Comparison of ENCODE assay signal across 8 mouse cellular contexts in the genomic region with DNA sequence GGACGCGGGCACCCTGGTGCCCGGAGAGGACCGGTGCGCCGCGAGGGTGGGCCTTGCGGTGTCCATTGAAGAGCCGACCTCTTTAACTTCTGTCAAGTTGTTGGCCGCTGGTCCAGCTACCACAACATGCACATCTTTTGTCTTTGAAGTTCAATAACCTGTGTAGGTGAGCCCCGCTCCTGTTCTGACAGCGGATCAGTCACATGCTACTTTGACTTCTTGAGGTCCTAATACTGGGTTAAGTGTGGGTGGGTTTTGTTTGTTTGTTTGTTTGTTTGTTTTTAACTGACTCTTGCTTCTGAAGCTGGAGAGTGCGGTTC. TPM values are rescaled to one million over a fixed set of nuclear protein-coding genes. Genes with fewer than 3 reads are reported as not detected.
DNase-seq lines count a peak whose midpoint lies in the region; ATAC-seq and TF ChIP-seq lines count a peak whose summit lies in the region.

No protein-coding gene starts in this region.

- DNase-seq in lung, postnatal 14 days: no peak
- DNase-seq in embryonic facial prominence, embryonic 11.5 days (ENCODE audit: low spot score): no peak
- DNase-seq in natural killer cell, adult 2 months (ENCODE audit: low spot score in 2 of 2): no peak
- DNase-seq in spleen, postnatal 10 days (ENCODE audit: low spot score in 2 of 2): no peak
- DNase-seq in layer of hippocampus, adult 18-20 months (ENCODE audit: low spot score in 2 of 2): no peak

- H3K9me3 ChIP-seq in lung, embryonic 16.5 days (ENCODE audit: control insufficient read depth, low read length): no peaks in the 10 kb centered on the region
- H3K9me3 ChIP-seq in embryonic facial prominence, embryonic 11.5 days (replicated peaks; ENCODE audit: control insufficient read depth, low read length): no peaks in the 10 kb centered on the region
- H3K9me3 ChIP-seq in intestine, postnatal 0 days (ENCODE audit: control insufficient read depth): no peaks in the 10 kb centered on the region

- H3K27ac ChIP-seq in lung, embryonic 16.5 days (ENCODE audit: low read length): peak overlapping the region; percentile 94
- H3K27ac ChIP-seq in embryonic facial prominence, embryonic 11.5 days (replicated peaks; ENCODE audit: low read depth, low read length): peak overlapping the region; percentile 75
- peak overlapping the region; percentile 83 for H3K27ac ChIP-seq in intestine, postnatal 0 days (ENCODE audit: low read depth, low read length)
- H3K27ac ChIP-seq in olfactory bulb, adult 2 months (ENCODE audit: insufficient read depth, low read depth, low read length): no peak overlapping the region

- H3K4me2 ChIP-seq in lung, embryonic 16.5 days (ENCODE audit: low read depth, low read length): peak overlapping the region; percentile 72
- peak overlapping the region; percentile 55 for H3K4me2 ChIP-seq in embryonic facial prominence, embryonic 11.5 days (ENCODE audit: low read depth, low read length)
- peak overlapping the region; percentile 83 for H3K4me2 ChIP-seq in intestine, postnatal 0 days (replicated peaks; ENCODE audit: low read depth)

- ATAC-seq in lung, embryonic 16.5 days (ENCODE audit: low read depth): no peak
- no peak for ATAC-seq in embryonic facial prominence, embryonic 11.5 days (replicated peaks; ENCODE audit: insufficient number of reproducible peaks, low FRiP score, low TSS enrichment, low read depth)
- no peak for ATAC-seq in intestine, postnatal 0 days

- WGBS in lung, embryonic 16.5 days: 0% methylated on average over 13 of the region's 13 CpGs
- under 1% methylated on average over 13 of the region's 13 CpGs for WGBS in embryonic facial prominence, embryonic 11.5 days
- under 1% methylated on average over 13 of the region's 13 CpGs for WGBS in intestine, postnatal 0 days
- under 1% methylated on average over 13 of the region's 13 CpGs for WGBS in olfactory bulb, adult 2 months

- TF ChIP-seq POLR2A in olfactory bulb, adult 2 months (IDR thresholded peaks at IDR 0.05; ENCODE audit: insufficient read depth, low read depth, low read length): no peak

- peak overlapping the region; percentile 94 for H3K9ac ChIP-seq in lung, embryonic 16.5 days (ENCODE audit: low read length)
- H3K9ac ChIP-seq in embryonic facial prominence, embryonic 11.5 days (replicated peaks; ENCODE audit: low read length): peak overlapping the region; percentile 84
- peak overlapping the region; percentile 85 for H3K9ac ChIP-seq in intestine, postnatal 0 days (ENCODE audit: low read depth, low read length)

- TF ChIP-seq CTCF in intestine, postnatal 0 days (IDR thresholded peaks at IDR 0.05; ENCODE audit: low read depth): no peak
- TF ChIP-seq CTCF in olfactory bulb, adult 2 months (IDR thresholded peaks at IDR 0.05; ENCODE audit: insufficient read depth, low read depth, low read length): no peak

- H3K36me3 ChIP-seq in lung, embryonic 16.5 days (ENCODE audit: control insufficient read depth, insufficient read depth, low read length): peaks cover 4% of the 10 kb centered on the region
- H3K36me3 ChIP-seq in embryonic facial prominence, embryonic 11.5 days (replicated peaks; ENCODE audit: control insufficient read depth, insufficient read depth, low read depth, low read length): no peaks in the 10 kb centered on the region; the same call in 1 of the 2 replicates
- H3K36me3 ChIP-seq in intestine, postnatal 0 days (ENCODE audit: control insufficient read depth, insufficient read depth): peaks cover 4% of the 10 kb centered on the region

- peak overlapping the region; percentile 99 for H3K4me3 ChIP-seq in lung, embryonic 16.5 days (ENCODE audit: low read length)
- H3K4me3 ChIP-seq in embryonic facial prominence, embryonic 11.5 days (ENCODE audit: low read depth, low read length): peak overlapping the region; percentile 89
- H3K4me3 ChIP-seq in intestine, postnatal 0 days (ENCODE audit: low read depth, low read length): peak overlapping the region; percentile 99
- peak overlapping the region; percentile 89 for H3K4me3 ChIP-seq in olfactory bulb, adult 2 months (ENCODE audit: insufficient read depth, low read depth, low read length)

- H3K27me3 ChIP-seq in lung, embryonic 16.5 days (ENCODE audit: control insufficient read depth, insufficient read depth, low read depth, low read length): no peaks in the 10 kb centered on the region
- H3K27me3 ChIP-seq in embryonic facial prominence, embryonic 11.5 days (ENCODE audit: control insufficient read depth, insufficient read depth, low read length): no peaks in the 10 kb centered on the region
- no peaks in the 10 kb centered on the region for H3K27me3 ChIP-seq in intestine, postnatal 0 days (replicated peaks; ENCODE audit: control insufficient read depth, insufficient read depth, low read length)

- peaks cover 12% of the 10 kb centered on the region for H3K4me1 ChIP-seq in lung, embryonic 16.5 days (replicated peaks; ENCODE audit: control insufficient read depth, insufficient read depth, low read length)
- H3K4me1 ChIP-seq in embryonic facial prominence, embryonic 11.5 days (ENCODE audit: control insufficient read depth, insufficient read depth, low read length): no peaks in the 10 kb centered on the region
- H3K4me1 ChIP-seq in intestine, postnatal 0 days (replicated peaks; ENCODE audit: control insufficient read depth, insufficient read depth, low read length): peaks cover 7% of the 10 kb centered on the region
- 0 out of 2 replicates have a peak, but pooled peaks cover 5% of the 10 kb centered on the region for H3K4me1 ChIP-seq in olfactory bulb, adult 2 months (ENCODE audit: control insufficient read depth, insufficient read depth, low read length)

RNA-seq across cellular contexts. Expression of gene Thap4, which starts 0.6 kb away (rescaled TPM):
- polyA plus RNA-seq in lung, embryonic 16.5 days (2015; fragmentation: Nextera tagmentation; extraction: Ambion mirVana): 47.2 and 49.7 TPM in 2 replicates
- polyA plus RNA-seq in embryonic facial prominence, embryonic 11.5 days (2014; fragmentation: Nextera tagmentation; extraction: Ambion mirVana): 45.3 and 45.5 TPM in 2 replicates
- polyA plus RNA-seq in intestine, postnatal 0 days (2015; fragmentation: Nextera tagmentation; extraction: Ambion mirVana): 56.6 and 59.0 TPM in 2 replicates
- polyA plus RNA-seq in olfactory bulb, adult 2 months (2012; ENCODE audit: insufficient read depth, insufficient read length, low replicate concordance, missing spikeins): not detected in 2 replicates
- total RNA-seq in layer of hippocampus, adult 18-20 months (2021): 10 to 100 TPM; 35.7 to 37.6 TPM

RNA-seq across cellular contexts. Expression of gene Atg4b, which starts 4.0 kb away (rescaled TPM):
- 72.1 and 80.3 TPM in 2 replicates for polyA plus RNA-seq in lung, embryonic 16.5 days (2015; fragmentation: Nextera tagmentation; extraction: Ambion mirVana)
- polyA plus RNA-seq in embryonic facial prominence, embryonic 11.5 days (2014; fragmentation: Nextera tagmentation; extraction: Ambion mirVana): 104 and 109 TPM in 2 replicates
- polyA plus RNA-seq in intestine, postnatal 0 days (2015; fragmentation: Nextera tagmentation; extraction: Ambion mirVana): 66.7 and 66.9 TPM in 2 replicates
- not detected in 2 replicates for polyA plus RNA-seq in olfactory bulb, adult 2 months (2012; ENCODE audit: insufficient read depth, insufficient read length, low replicate concordance, missing spikeins)
- total RNA-seq in layer of hippocampus, adult 18-20 months (2021): 10 to 100 TPM; 79.1 to 81.4 TPM

RNA-seq across cellular contexts. Expression of gene Dtymk, which starts 46.5 kb away (rescaled TPM):
- 231 and 238 TPM in 2 replicates for polyA plus RNA-seq in lung, embryonic 16.5 days (2015; fragmentation: Nextera tagmentation; extraction: Ambion mirVana)
- 247 and 272 TPM in 2 replicates for polyA plus RNA-seq in embryonic facial prominence, embryonic 11.5 days (2014; fragmentation: Nextera tagmentation; extraction: Ambion mirVana)
- 85.8 and 87.1 TPM in 2 replicates for polyA plus RNA-seq in intestine, postnatal 0 days (2015; fragmentation: Nextera tagmentation; extraction: Ambion mirVana)
- polyA plus RNA-seq in olfactory bulb, adult 2 months (2012; ENCODE audit: insufficient read depth, insufficient read length, low replicate concordance, missing spikeins): not detected in 2 replicates
- 10 to 100 TPM; 54.2 to 54.8 TPM for total RNA-seq in layer of hippocampus, adult 18-20 months (2021)

RNA-seq across cellular contexts. Expression of gene Ing5, which starts 48.5 kb away (rescaled TPM):
- polyA plus RNA-seq in lung, embryonic 16.5 days (2015; fragmentation: Nextera tagmentation; extraction: Ambion mirVana): 20.1 and 21.1 TPM in 2 replicates
- polyA plus RNA-seq in embryonic facial prominence, embryonic 11.5 days (2014; fragmentation: Nextera tagmentation; extraction: Ambion mirVana): 18.1 and 20.6 TPM in 2 replicates
- polyA plus RNA-seq in intestine, postnatal 0 days (2015; fragmentation: Nextera tagmentation; extraction: Ambion mirVana): 6.0 and 7.2 TPM in 2 replicates
- polyA plus RNA-seq in olfactory bulb, adult 2 months (2012; ENCODE audit: insufficient read depth, insufficient read length, low replicate concordance, missing spikeins): not detected in 2 replicates
- 10 to 100 TPM; 12.6 to 14.7 TPM for total RNA-seq in layer of hippocampus, adult 18-20 months (2021)
